Mouse (Mus musculus) heart, postnatal 0 days (tissue): ENCODE results near the gene Yipf2. TPM values are rescaled to one million over a fixed set of nuclear protein-coding genes. Genes with fewer than 3 reads are reported as not detected.

Experiments used
- ATAC-seq: fragments of 200-750 bp; cut with Nextera tagmentation; 2 replicates; pipeline ENCODE4 v1.8.0; 2017; ENCODE audit warnings: low read depth, moderate number of reproducible peaks, moderate library complexity; ENCODE audit not compliant: insufficient read depth
- DNase-seq: peaks from one replicate; pipeline ENCODE4 v3.0.0-alpha.2; 2016; ENCODE audit warnings: low spot score
- H3K27ac ChIP-seq: fragments of 300-500 bp; sonication (generic); 2 replicates; pipeline ENCODE4 v1.5.1; 2014; ENCODE audit warnings: low read depth, mild to moderate bottlenecking
- H3K27me3 ChIP-seq: fragments of 300-500 bp; sonication (generic); 2 replicates; pipeline ENCODE4 v1.6.1; 2014; ENCODE audit warnings: low read length, mixed read lengths; ENCODE audit not compliant: control insufficient read depth, insufficient read depth
- H3K36me3 ChIP-seq: fragments of 300-500 bp; sonication (generic); replicated peaks from 2 replicates; pipeline ENCODE4 v1.6.1; 2014; ENCODE audit warnings: low read length, mixed read lengths; ENCODE audit not compliant: control insufficient read depth, insufficient read depth
- H3K4me1 ChIP-seq: fragments of 300-500 bp; sonication (generic); 2 replicates; pipeline ENCODE4 v1.6.1; 2014; ENCODE audit warnings: antibody characterized with exemption; ENCODE audit not compliant: control insufficient read depth, insufficient read depth
- H3K4me2 ChIP-seq: fragments of 300-500 bp; sonication (generic); 2 replicates; pipeline ENCODE4 v1.6.1; 2014; ENCODE audit warnings: low read depth, mild to moderate bottlenecking, low read length, moderate library complexity
- H3K4me3 ChIP-seq: fragments of 300-500 bp; sonication (generic); 2 replicates; pipeline ENCODE4 v1.5.1; 2014; ENCODE audit warnings: low read depth, low read length
- H3K9ac ChIP-seq: fragments of 300-500 bp; sonication (generic); replicated peaks from 2 replicates; pipeline ENCODE4 v1.6.1; 2014; ENCODE audit warnings: low read depth, low read length, mixed read lengths
- H3K9me3 ChIP-seq: fragments of 300-500 bp; sonication (generic); replicated peaks from 2 replicates; pipeline ENCODE4 v1.6.1; 2016; ENCODE audit warnings: low read length; ENCODE audit not compliant: control insufficient read depth
- CTCF ChIP-seq: IDR thresholded peaks from 2 replicates; pipeline ENCODE4 v1.5.1; 2016; ENCODE audit warnings: antibody characterized with exemption, control low read depth, low read depth
- EP300 ChIP-seq: IDR thresholded peaks from 2 replicates; pipeline ENCODE4 v1.6.1; 2016; ENCODE audit warnings: antibody characterized with exemption, low read depth
- WGBS: fragments of 180-500 bp; shearing (Covaris S2); extraction: QIAGEN DNeasy Blood & Tissue Kit; methylation state at CpG from one replicate; pipeline ENCODE4 v1.1.7; 2014; 5-methylcytosine and 5-hydroxymethylcytosine counted together
- polyA plus RNA-seq: library from polyadenylated mRNA; unstranded; fragments of >200 nt; fragmentation: Nextera tagmentation; extraction: Ambion mirVana; gene quantifications from 2 replicates; pipeline ENCODE4 v1.2.1, GENCODE M21; 2015
- total RNA-seq: library from RNA; depleted of rRNA; stranded (reverse); fragments of >200 nt; gene quantifications from 2 replicates; pipeline ENCODE4 v1.2.3, GENCODE M21; 2014; ENCODE audit warnings: low replicate concordance

Gene Yipf2
- total and polyA plus RNA-seq, 2 experiments from 2014 or later, result 9.1 to 17.6 TPM

DNA sequence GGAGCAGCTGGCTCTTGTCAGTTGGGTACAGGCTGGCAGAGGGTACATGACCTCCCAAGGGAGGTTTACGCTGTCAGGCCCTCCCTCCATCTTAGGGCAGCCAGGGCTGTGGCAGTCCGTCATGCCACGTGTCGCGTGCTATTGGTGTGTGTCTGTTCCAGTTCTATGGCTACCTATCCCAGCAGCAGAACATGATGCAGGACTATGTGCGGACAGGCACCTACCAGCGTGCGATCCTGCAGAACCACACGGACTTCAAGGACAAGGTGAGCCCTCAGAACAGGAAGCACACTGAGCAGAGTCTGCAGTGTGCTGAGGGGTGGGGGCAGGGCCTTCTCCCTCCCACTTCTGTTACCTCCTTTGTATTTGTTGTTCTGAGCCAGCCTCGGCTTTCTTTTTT lies 17.4 kb downstream of the Yipf2 start:
- WGBS, result 95% methylated on average over 10 of the region's 10 CpGs
- H3K4me1 ChIP-seq, result no peaks in the 10 kb centered on the region

DNA sequence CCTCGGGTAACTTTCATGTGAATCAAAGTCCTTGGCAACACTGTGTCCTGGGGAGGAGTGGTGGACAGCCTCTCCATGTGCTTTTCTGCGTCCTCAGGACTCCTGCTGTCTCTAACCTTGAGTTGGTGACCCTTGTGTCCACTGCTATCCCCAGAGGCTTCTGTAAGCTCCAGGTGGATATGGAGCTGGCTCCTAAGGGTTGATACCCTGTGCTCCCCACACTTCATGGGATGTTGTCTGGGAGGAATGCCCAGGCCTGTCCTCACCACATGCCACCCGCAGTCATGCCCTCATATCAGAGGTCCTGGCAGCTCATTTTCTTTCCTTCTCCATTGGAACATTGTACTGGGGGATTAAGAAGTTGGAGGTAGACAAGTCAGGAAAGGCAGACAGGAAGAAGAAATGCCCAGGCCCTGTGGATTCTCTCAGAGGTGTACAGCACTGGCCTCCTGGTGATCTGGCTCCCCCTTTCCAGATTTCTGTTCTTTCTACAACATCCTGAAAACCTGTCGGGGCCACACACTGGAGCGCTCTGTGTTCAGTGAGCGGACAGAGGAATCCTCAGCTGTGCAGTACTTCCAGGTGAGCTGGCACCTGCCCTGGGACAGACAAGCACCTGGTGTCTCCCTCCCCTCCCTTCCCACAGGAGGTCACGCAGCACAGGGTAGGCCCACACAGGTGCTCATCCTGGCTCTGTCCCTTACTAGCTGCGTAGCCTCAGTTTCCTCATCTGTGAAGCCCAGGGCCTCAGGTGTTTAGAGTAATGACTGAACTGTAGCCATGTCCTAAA lies 18.4 kb downstream of the Yipf2 start:
- 0 out of 2 replicates have a peak, but pooled peaks have one; percentile 11 for ATAC-seq
- WGBS, result 88% methylated on average over 8 of the region's 8 CpGs
- DNase-seq, result no peak

More for the DNA sequence above, 17.4 kb downstream of the Yipf2 start:
- H3K9ac ChIP-seq, result no peak overlapping the region
- no peaks in the 10 kb centered on the region for H3K27me3 ChIP-seq
- no peak overlapping the region for H3K4me2 ChIP-seq
- peaks cover 91% of the 10 kb centered on the region for H3K36me3 ChIP-seq
- no peak for ATAC-seq
- no peak for TF ChIP-seq CTCF
- TF ChIP-seq EP300, result no peak
- no peak overlapping the region for H3K27ac ChIP-seq
- DNase-seq, result no peak
- H3K4me3 ChIP-seq, result no peak overlapping the region
- H3K9me3 ChIP-seq, result no peaks in the 10 kb centered on the region

DNA sequence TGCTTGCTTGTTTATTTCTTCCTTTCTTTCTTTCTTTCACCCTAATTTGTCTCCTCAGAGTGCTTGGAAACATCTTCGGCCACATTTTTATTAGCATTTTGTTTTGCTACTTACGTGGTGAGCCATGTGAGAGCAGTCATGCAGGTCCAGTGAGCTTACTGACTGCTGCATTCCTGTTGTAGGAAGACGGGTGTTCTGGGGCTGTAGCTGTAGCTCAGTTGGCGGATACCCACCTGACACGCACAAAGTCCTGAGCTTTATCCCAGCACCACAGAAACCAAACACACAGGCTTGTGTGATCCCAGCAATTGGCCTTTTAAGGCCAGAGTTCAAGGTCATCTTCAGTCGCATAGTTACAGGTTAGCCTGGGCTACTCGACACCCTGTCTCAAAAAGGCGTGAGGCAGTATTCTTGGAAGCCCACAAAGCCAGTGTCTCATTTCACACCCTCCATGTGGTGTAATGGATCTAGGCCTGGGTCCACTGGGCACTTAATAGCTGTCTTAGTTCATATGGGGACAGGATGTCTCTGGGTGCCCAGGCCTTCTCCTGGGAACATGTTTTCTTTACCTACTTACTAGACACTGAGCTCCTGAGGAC lies 23.9 kb downstream of the Yipf2 start:
- TF ChIP-seq CTCF (no peak), EP300 (no peak)
- H3K27me3 ChIP-seq, result no peaks in the 10 kb centered on the region
- peaks cover 42% of the 10 kb centered on the region for H3K36me3 ChIP-seq
- H3K4me2 ChIP-seq, result no peak overlapping the region
- DNase-seq (no peak), ATAC-seq (no peak)
- 86% methylated on average over 8 of the region's 8 CpGs for WGBS
- no peak overlapping the region for H3K9ac ChIP-seq
- no peak overlapping the region for H3K4me3 ChIP-seq
- H3K27ac ChIP-seq, result no peak overlapping the region
- H3K9me3 ChIP-seq, result no peaks in the 10 kb centered on the region
- peaks cover 6% of the 10 kb centered on the region; the same call in 1 of the 2 replicates for H3K4me1 ChIP-seq

More for the DNA sequence above, 18.4 kb downstream of the Yipf2 start:
- H3K9ac ChIP-seq, result no peak overlapping the region
- H3K27ac ChIP-seq, result no peak overlapping the region
- H3K27me3 ChIP-seq, result no peaks in the 10 kb centered on the region
- H3K4me1 ChIP-seq, result no peaks in the 10 kb centered on the region
- H3K36me3 ChIP-seq, result peaks cover 91% of the 10 kb centered on the region
- H3K4me3 ChIP-seq, result no peak overlapping the region
- H3K9me3 ChIP-seq, result no peaks in the 10 kb centered on the region
- no peak for TF ChIP-seq CTCF
- no peak for TF ChIP-seq EP300
- H3K4me2 ChIP-seq, result no peak overlapping the region

DNA sequence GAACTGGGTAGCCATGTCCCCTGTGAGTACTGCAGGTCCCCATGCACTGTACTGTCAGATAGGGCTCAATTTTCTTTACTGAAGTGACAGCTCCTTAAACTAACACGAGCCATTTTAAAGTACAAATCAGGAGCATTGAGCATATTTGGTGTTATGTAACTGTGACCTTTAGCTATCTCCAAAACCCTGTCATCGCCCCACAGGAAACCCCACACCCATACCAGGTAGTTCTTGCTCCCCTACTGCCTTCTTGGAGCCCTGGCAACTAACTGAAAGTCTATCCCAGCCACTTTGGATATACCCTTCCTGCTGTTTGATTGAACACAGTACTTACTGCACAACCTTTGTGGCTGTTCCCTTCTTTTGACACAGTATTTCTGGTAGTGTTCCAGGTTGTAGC lies 25.6 kb downstream of the Yipf2 start:
- no peak for ATAC-seq
- no peak overlapping the region for H3K27ac ChIP-seq
- peaks cover 29% of the 10 kb centered on the region for H3K36me3 ChIP-seq
- H3K4me1 ChIP-seq, result peaks cover 6% of the 10 kb centered on the region; the same call in 1 of the 2 replicates
- H3K4me2 ChIP-seq, result no peak overlapping the region
- TF ChIP-seq CTCF (no peak), EP300 (no peak)
- no peak overlapping the region for H3K9ac ChIP-seq
- H3K4me3 ChIP-seq, result no peak overlapping the region
- DNase-seq, result no peak
- H3K27me3 ChIP-seq, result no peaks in the 10 kb centered on the region
- H3K9me3 ChIP-seq, result no peaks in the 10 kb centered on the region
- 72% methylated on average over 2 of the region's 2 CpGs for WGBS

DNA sequence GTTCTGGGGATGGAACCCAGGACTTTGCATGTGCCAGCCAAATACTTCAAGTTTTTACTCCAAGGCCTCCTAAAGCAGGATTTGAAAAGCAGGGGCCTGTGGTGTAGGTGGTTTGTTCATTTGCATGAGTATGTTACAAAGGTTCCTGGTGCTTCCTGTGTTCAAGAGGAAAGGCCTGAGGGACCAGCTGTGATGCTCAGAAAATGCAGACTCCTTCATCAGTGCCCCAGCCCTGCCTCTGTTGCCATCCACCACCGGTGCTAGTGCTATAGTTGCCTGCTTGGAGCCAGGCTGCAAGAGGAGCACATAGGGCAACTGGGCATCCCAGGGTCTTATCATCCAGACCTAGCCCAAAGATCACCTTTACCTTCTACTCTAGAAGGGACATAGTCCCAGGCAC lies 26.1 kb downstream of the Yipf2 start:
- TF ChIP-seq EP300 (no peak), CTCF (no peak)
- no peak for ATAC-seq

More for the DNA sequence above, 26.1 kb downstream of the Yipf2 start:
- Histone ChIP-seq H3K4me1 (peaks cover 6% of the 10 kb centered on the region; the same call in 1 of the 2 replicates), H3K9ac (no peak overlapping the region), H3K9me3 (no peaks in the 10 kb centered on the region), H3K4me2 (no peak overlapping the region), H3K27me3 (no peaks in the 10 kb centered on the region), H3K27ac (no peak overlapping the region), H3K4me3 (no peak overlapping the region), H3K36me3 (peaks cover 26% of the 10 kb centered on the region)
- 94% methylated on average over 1 of the region's 1 CpGs for WGBS
- DNase-seq, result no peak
